Mouse (Mus musculus) CD4-positive, CD25-positive, alpha-beta regulatory T cell (primary cell): Measurements from ENCODE around the gene Golga2. TPM values are rescaled to one million over a fixed set of nuclear protein-coding genes. Genes with fewer than 3 reads are reported as not detected.

Experiments used
- polyA plus RNA-seq: library from polyadenylated mRNA; unstranded; fragments of 100-300 nt; shearing (Covaris generic); gene quantifications from one replicate; pipeline ENCODE4 v1.2.1, GENCODE M21; 2017

Gene Golga2
- polyA plus RNA-seq, result 36.6 TPM

GRCm38 (mm10) chr2:32287334-32287840 lies at the start of gene Golga2:
Gene Golga2 (plus strand): TSS chr2:32287384.

GRCm38 (mm10) chr2:32259657-32260417 lies 27.3 kb upstream of the Golga2 start, which contains the start of gene Uck1:
Gene Uck1 (minus strand): TSS chr2:32260159.

GRCm38 (mm10) chr2:32287923-32288367 lies 761 bp downstream of the Golga2 start, which contains the start of gene Swi5:
Gene Swi5 (minus strand): TSS chr2:32288075.

GRCm38 (mm10) chr2:32352151-32353006 lies 65.2 kb downstream of the Golga2 start, which contains the start of gene Ciz1:
Gene Ciz1 (plus strand): TSS chr2:32352327.

GRCm38 (mm10) chr2:32353007-32353542 lies 65.9 kb downstream of the Golga2 start, which contains the start of gene Dnm1:
Gene Dnm1 (minus strand): TSS chr2:32353338.

Other genes with a start within 250 kb of the Golga2 start
- 39.8 TPM for gene Fam78a, start 202.5 kb upstream of the Golga2 start, polyA plus RNA-seq
- not detected for gene Plpp7, start 191.9 kb upstream of the Golga2 start, polyA plus RNA-seq
- gene Prrc2b, start 136.3 kb upstream of the Golga2 start, polyA plus RNA-seq, result 47.4 TPM
- gene Pomt1, start 50.8 kb upstream of the Golga2 start, polyA plus RNA-seq, result 8.4 TPM
- gene Uck1, start 27.2 kb upstream of the Golga2 start, polyA plus RNA-seq, result 106 TPM
- gene Swi5, start 691 bp downstream of the Golga2 start, polyA plus RNA-seq, result 256 TPM
- gene Ciz1, start 64.9 kb downstream of the Golga2 start, polyA plus RNA-seq, result 125 TPM
- not detected for gene Dnm1, start 66.0 kb downstream of the Golga2 start, polyA plus RNA-seq
- gene 1110008P14Rik, start 94.6 kb downstream of the Golga2 start, polyA plus RNA-seq, result 70.6 TPM
- gene Lcn2, start 100.9 kb downstream of the Golga2 start, polyA plus RNA-seq, result not detected
- 23.8 TPM for gene Ptges2, start 108.5 kb downstream of the Golga2 start, polyA plus RNA-seq
- gene Naif1, start 163.1 kb downstream of the Golga2 start, polyA plus RNA-seq, result 8.7 TPM
- gene Slc25a25, start 164.1 kb downstream of the Golga2 start, polyA plus RNA-seq, result 26.7 TPM
- 139 TPM for gene Fam102a, start 247.9 kb downstream of the Golga2 start, polyA plus RNA-seq